Mouse (Mus musculus) stomach, postnatal 0 days (tissue): ENCODE data around the gene Slfnl1. TPM values are rescaled to one million over a fixed set of nuclear protein-coding genes. Genes with fewer than 3 reads are reported as not detected.

Source experiments
- ATAC-seq: fragments of 200-750 bp; cut with Nextera tagmentation; 2 replicates; pipeline ENCODE4 v1.8.0; 2017; ENCODE audit not compliant: low FRiP score, low TSS enrichment
- DNase-seq: peaks from one replicate; pipeline ENCODE4 v3.0.0-alpha.2; 2016; ENCODE audit warnings: low spot score
- H3K27ac ChIP-seq: fragments of 300-500 bp; sonication (generic); replicated peaks from 2 replicates; pipeline ENCODE4 v1.5.1; 2014; ENCODE audit warnings: mild to moderate bottlenecking, control low read depth
- H3K27me3 ChIP-seq: fragments of 300-500 bp; sonication (generic); 2 replicates; pipeline ENCODE4 v1.6.1; 2014; ENCODE audit warnings: low read length; ENCODE audit not compliant: control insufficient read depth, insufficient read depth
- H3K36me3 ChIP-seq: fragments of 300-500 bp; sonication (generic); 2 replicates; pipeline ENCODE4 v1.6.1; 2014; ENCODE audit warnings: low read length, mixed read lengths; ENCODE audit not compliant: control insufficient read depth, insufficient read depth
- H3K4me1 ChIP-seq: fragments of 300-500 bp; sonication (generic); replicated peaks from 2 replicates; pipeline ENCODE4 v1.6.1; 2014; ENCODE audit warnings: antibody characterized with exemption; ENCODE audit not compliant: control insufficient read depth, insufficient read depth
- H3K4me2 ChIP-seq: fragments of 300-500 bp; sonication (generic); replicated peaks from 2 replicates; pipeline ENCODE4 v1.6.1; 2014; ENCODE audit warnings: low read depth, mild to moderate bottlenecking, control low read depth, moderate library complexity
- H3K4me3 ChIP-seq: fragments of 300-500 bp; sonication (generic); 2 replicates; pipeline ENCODE4 v1.5.1; 2014; ENCODE audit warnings: low read depth, low read length, control low read depth
- H3K9ac ChIP-seq: fragments of 300-500 bp; sonication (generic); 2 replicates; pipeline ENCODE4 v1.6.1; 2014; ENCODE audit warnings: mild to moderate bottlenecking, low read length, control low read depth, mixed read lengths
- H3K9me3 ChIP-seq: fragments of 300-500 bp; sonication (generic); 2 replicates; pipeline ENCODE4 v1.6.1; 2016; ENCODE audit warnings: low read length; ENCODE audit not compliant: control insufficient read depth
- CTCF ChIP-seq: IDR thresholded peaks from 2 replicates; pipeline ENCODE4 v1.5.1; 2016; ENCODE audit warnings: antibody characterized with exemption, low read depth, mild to moderate bottlenecking, moderate library complexity
- EP300 ChIP-seq: optimal IDR thresholded peaks from 2 replicates; pipeline ENCODE3; 2016; ENCODE audit warnings: antibody characterized with exemption
- WGBS: fragments of 180-500 bp; shearing (Covaris S2); extraction: QIAGEN DNeasy Blood & Tissue Kit; methylation state at CpG from one replicate; pipeline ENCODE4 v1.1.7; 2014; 5-methylcytosine and 5-hydroxymethylcytosine counted together
- polyA plus RNA-seq: library from polyadenylated mRNA; unstranded; fragments of >200 nt; fragmentation: Nextera tagmentation; extraction: Ambion mirVana; gene quantifications from 2 replicates; pipeline ENCODE4 v1.2.1, GENCODE M21; 2015

Gene Slfnl1
- polyA plus RNA-seq, 1 experiment from 2014 or later = not detected

DNA sequence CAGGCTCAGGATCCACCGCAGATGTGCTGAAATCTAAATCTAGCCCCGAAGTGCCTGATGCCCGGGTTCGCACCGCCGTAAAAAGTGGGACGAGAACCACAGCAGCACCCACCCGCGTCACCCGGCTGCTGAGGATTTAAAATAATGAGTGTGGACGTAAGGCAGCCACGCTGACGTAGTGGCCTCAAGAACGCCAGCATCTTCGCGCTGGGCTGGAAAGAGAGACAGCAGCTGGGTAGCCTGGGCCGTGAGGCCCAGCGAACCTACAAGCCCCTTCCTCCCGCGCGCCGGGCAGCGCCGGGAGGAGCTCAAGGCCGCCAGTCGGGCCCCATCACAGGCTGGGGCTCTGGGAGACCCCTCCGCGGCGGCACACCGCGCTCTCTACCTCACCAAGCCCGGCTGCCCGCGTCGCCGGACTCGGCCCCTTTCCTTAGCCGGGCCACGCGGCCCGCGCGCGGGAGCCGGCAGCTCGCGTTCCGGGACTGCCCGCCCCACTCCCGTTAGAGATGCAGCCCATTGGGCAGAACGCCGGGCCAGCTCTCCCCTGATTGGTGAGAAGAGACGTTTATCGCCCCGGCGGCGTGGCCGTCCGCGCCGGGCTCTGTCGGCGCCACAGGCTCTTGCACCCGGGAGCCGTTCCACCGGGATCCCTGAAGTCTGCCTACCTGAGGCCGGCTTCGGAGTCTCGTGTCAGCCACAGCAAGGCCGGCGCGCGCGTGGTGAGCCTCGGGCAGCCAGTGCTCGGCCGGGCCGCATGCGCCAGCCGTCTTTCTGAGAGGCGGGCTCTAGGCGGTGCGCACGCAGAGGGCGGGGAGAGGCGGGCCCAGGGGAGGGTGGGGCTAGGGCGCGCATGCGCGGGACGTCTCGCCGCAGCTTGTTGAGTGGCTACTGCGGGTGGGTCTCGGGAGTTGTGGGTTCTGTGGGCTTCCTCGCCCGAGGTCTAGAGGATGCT, 37.7 kb downstream of the Slfnl1 start, which contains the start of gene Ctps:
Gene Ctps (minus strand): TSS at position 791 of the 952 bp plus-strand sequence.
- Histone ChIP-seq H3K27me3 (no peaks in the 10 kb centered on the region), H3K4me1 (peaks cover 7% of the 10 kb centered on the region; the same call in 1 of the 2 replicates), H3K4me2 (peak within 1 kb of the TSS; percentile 93), H3K9ac (peak within 1 kb of the TSS; percentile 83), H3K27ac (peak within 1 kb of the TSS; percentile 95), H3K9me3 (no peaks in the 10 kb centered on the region), H3K4me3 (peak within 1 kb of the TSS; percentile 68), H3K36me3 (0 out of 2 replicates have a peak, but pooled peaks cover 1% of the 10 kb centered on the region)
- ATAC-seq (peak; percentile 96), DNase-seq (peak; percentile 97)
- TF ChIP-seq CTCF = no peak
- no peak for TF ChIP-seq EP300
- WGBS = under 1% methylated on average over 93 of the region's 97 CpGs

DNA sequence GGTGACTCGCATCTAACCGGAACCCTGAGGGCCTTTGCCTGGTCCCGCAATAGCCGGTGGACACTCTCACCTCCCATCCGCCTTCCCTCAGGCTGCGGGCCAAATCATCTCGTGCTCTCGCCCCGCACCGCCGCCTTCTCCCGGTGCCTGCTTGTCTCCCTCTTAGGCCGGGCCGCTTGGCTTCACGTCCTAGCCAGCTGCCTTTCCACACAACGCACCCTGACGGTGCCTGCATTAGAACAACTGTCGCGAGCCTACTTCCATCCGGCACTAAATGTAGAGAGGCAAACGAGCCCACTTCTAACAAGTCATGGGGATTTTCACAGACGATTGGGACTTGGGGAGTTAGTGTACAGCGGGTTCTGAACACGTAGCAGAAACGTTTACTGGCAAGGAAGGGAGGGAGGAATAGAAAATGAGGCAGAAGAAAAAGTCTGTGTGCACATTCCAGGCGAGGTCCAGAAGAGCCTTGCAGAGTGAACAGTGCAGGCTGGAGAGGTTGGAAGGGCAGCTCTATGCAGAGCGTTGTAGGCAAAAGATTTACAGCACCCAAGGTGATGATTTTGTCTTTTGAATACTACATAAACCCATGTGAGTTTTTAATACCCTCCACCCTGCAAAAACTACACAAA, 38.5 kb downstream of the Slfnl1 start:
- peak overlapping the region; percentile 68 for H3K4me3 ChIP-seq
- no peaks in the 10 kb centered on the region for H3K9me3 ChIP-seq
- H3K36me3 ChIP-seq = no peaks in the 10 kb centered on the region
- H3K4me1 ChIP-seq = peaks cover 7% of the 10 kb centered on the region; the same call in 1 of the 2 replicates
- ATAC-seq = peak; percentile 51
- DNase-seq = no peak
- no peak for TF ChIP-seq EP300
- TF ChIP-seq CTCF = no peak
- H3K4me2 ChIP-seq = peak overlapping the region; percentile 93
- H3K27ac ChIP-seq = peak overlapping the region; percentile 95
- 2% methylated on average over 27 of the region's 27 CpGs for WGBS
- no peaks in the 10 kb centered on the region for H3K27me3 ChIP-seq
- peak overlapping the region; percentile 83 for H3K9ac ChIP-seq

DNA sequence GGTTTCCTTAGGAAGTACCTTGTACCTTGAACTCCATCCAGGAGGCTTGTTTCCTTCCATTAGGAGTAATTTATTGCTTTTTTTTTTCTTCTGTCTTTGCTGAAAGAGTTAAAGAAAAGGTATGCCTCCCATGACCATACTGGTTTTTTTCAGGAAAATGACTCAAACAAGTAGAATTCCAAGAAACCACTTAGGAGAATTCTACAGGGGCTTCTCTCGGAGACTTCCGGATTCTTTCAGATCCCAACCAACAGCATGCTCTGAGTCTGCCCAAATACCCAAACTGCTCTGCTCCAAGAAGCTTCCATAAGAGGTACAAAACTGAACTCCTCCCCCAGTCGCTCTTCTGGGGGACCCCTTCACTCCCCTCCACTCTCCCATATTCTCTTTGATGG, 39.0 kb downstream of the Slfnl1 start:
- H3K9me3 ChIP-seq = no peaks in the 10 kb centered on the region
- DNase-seq = no peak
- H3K4me2 ChIP-seq = peak overlapping the region; percentile 93
- no peaks in the 10 kb centered on the region for H3K27me3 ChIP-seq
- 57% methylated on average over 3 of the region's 3 CpGs for WGBS
- H3K9ac ChIP-seq = no peak overlapping the region
- H3K4me3 ChIP-seq = no peak overlapping the region
- peaks cover 7% of the 10 kb centered on the region; the same call in 1 of the 2 replicates for H3K4me1 ChIP-seq
- no peaks in the 10 kb centered on the region for H3K36me3 ChIP-seq
- peak overlapping the region; percentile 95 for H3K27ac ChIP-seq
- no peak for ATAC-seq
- TF ChIP-seq CTCF (no peak), EP300 (no peak)

DNA sequence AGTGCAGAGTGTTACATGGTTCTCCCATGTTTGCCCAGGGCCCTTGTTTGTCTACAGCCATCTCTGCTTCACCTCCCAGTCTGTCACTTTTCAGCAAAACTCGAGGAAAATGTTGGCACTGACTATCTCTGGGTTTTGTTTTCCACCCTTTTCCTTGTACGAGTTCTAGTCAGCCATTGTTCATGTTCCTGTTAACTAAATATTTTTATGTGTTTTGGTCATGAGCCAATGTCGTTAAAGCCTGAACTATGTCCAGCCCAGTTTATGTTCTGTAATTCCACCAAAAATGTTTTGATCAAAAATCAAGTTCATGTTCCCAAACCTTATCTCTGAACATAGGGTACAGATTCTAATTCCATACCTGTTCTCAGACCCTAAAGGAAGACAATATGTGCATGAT, 39.7 kb downstream of the Slfnl1 start:
- Histone ChIP-seq H3K4me3 (no peak overlapping the region), H3K36me3 (no peaks in the 10 kb centered on the region), H3K27me3 (no peaks in the 10 kb centered on the region), H3K9me3 (no peaks in the 10 kb centered on the region), H3K27ac (peak overlapping the region; percentile 49), H3K4me1 (peaks cover 7% of the 10 kb centered on the region; the same call in 1 of the 2 replicates), H3K4me2 (no peak overlapping the region), H3K9ac (no peak overlapping the region)
- DNase-seq (no peak), ATAC-seq (no peak)
- TF ChIP-seq EP300 (no peak), CTCF (no peak)
- WGBS = 24% methylated on average over 3 of the region's 3 CpGs

DNA sequence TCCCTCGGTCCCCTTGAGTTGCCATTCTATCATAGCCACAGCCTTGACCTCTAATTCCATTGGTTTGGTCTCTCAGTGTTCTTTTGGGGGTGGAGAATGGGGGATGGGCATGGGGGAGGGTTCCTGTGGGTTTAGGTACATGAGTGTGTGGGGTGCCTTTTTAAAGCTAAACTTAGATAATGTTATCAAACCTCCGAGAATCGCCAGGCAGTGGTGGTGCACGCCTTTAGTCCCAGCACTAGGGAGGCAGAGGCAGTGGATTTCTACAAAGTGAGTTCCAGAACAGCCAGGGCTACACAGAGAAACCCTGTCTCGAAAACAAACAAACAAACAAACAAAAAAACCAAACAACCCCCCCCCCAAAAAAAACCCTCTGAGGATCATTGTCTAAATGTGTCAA, 48.9 kb downstream of the Slfnl1 start:
- ATAC-seq = no peak
- no peak overlapping the region for H3K4me3 ChIP-seq
- WGBS = 67% methylated on average over 5 of the region's 5 CpGs

More for the DNA sequence above, 48.9 kb downstream of the Slfnl1 start:
- Histone ChIP-seq H3K4me2 (no peak overlapping the region), H3K27me3 (no peaks in the 10 kb centered on the region), H3K4me1 (no peaks in the 10 kb centered on the region), H3K9ac (no peak overlapping the region), H3K27ac (no peak overlapping the region), H3K36me3 (no peaks in the 10 kb centered on the region), H3K9me3 (no peaks in the 10 kb centered on the region)
- no peak for DNase-seq
- TF ChIP-seq EP300 (no peak), CTCF (no peak)
